In genomic region chr17:14912981-14913380, GRCm38 (mm10) we compare ENCODE assay signal across 18 mouse cellular contexts. TPM values are rescaled to one million over a fixed set of nuclear protein-coding genes. Genes with fewer than 3 reads are reported as not detected.
"Had no signal": no experiment of that assay in that cellular context is flagged by ENCODE, and none has a peak within 500 bp of the region (broad histone marks: within the 10 kb centered on the region; RNA-seq: fewer than 3 reads in every experiment).

No protein-coding gene starts in this region.

- H3K9me3 ChIP-seq: limb, embryonic 12.5 days; limb, embryonic 15.5 days; midbrain, embryonic 12.5 days; midbrain, embryonic 15.5 days; neural tube, embryonic 12.5 days; neural tube, embryonic 15.5 days had no signal

- H3K27ac ChIP-seq: kidney, postnatal 0 days; layer of hippocampus, adult 2 months; limb, embryonic 12.5 days; limb, embryonic 15.5 days; liver, embryonic 14.5 days; macrophage; midbrain, embryonic 12.5 days; midbrain, embryonic 15.5 days; neural tube, embryonic 12.5 days; neural tube, embryonic 15.5 days; stomach, postnatal 0 days had no signal

- H3K4me1 ChIP-seq: limb, embryonic 12.5 days; limb, embryonic 15.5 days; midbrain, embryonic 12.5 days; midbrain, embryonic 15.5 days; neural tube, embryonic 12.5 days; neural tube, embryonic 15.5 days had no signal

- H3K4me3 ChIP-seq: layer of hippocampus, adult 2 months; limb, embryonic 12.5 days; limb, embryonic 15.5 days; midbrain, embryonic 12.5 days; midbrain, embryonic 15.5 days; neural tube, embryonic 12.5 days; neural tube, embryonic 15.5 days had no signal

- DNase-seq: layer of hippocampus, adult 9-11 months; liver, postnatal 0 days; lung, embryonic 14.5 days; right cerebral cortex, adult 18-20 months; right cerebral cortex, postnatal 14 days; right cerebral cortex, postnatal 4 days had no signal

- H3K27me3 ChIP-seq: limb, embryonic 12.5 days; limb, embryonic 15.5 days; midbrain, embryonic 12.5 days; midbrain, embryonic 15.5 days; neural tube, embryonic 12.5 days; neural tube, embryonic 15.5 days had no signal

- H3K36me3 ChIP-seq: limb, embryonic 12.5 days; limb, embryonic 15.5 days; midbrain, embryonic 12.5 days; midbrain, embryonic 15.5 days; neural tube, embryonic 12.5 days; neural tube, embryonic 15.5 days had no signal

RNA-seq across cellular contexts. Expression of gene Wdr27, which starts 30.0 kb away (rescaled TPM):
- total RNA-seq: megakaryocyte, adult 5-6 weeks had no signal
